Mouse (Mus musculus) embryonic facial prominence, embryonic 15.5 days (tissue): ENCODE data around the gene Ushbp1. TPM values are rescaled to one million over a fixed set of nuclear protein-coding genes. Genes with fewer than 3 reads are reported as not detected.

Experiments
- ATAC-seq: fragments of 200-750 bp; cut with Nextera tagmentation; 2 replicates; pipeline ENCODE4 v1.8.0; 2017; ENCODE audit warnings: low read depth, moderate TSS enrichment; ENCODE audit not compliant: insufficient number of reproducible peaks, low FRiP score, low TSS enrichment
- H3K27ac ChIP-seq: fragments of 300-500 bp; sonication (generic); replicated peaks from 2 replicates; pipeline ENCODE4 v1.5.1; 2015; ENCODE audit warnings: mild to moderate bottlenecking, inconsistent platforms
- H3K27me3 ChIP-seq: fragments of 300-500 bp; sonication (generic); 2 replicates; pipeline ENCODE4 v1.6.1; 2015; ENCODE audit warnings: inconsistent platforms
- H3K36me3 ChIP-seq: fragments of 300-500 bp; sonication (generic); 2 replicates; pipeline ENCODE4 v1.6.1; 2015; ENCODE audit warnings: mild to moderate bottlenecking, inconsistent platforms
- H3K4me1 ChIP-seq: fragments of 300-500 bp; sonication (generic); 2 replicates; pipeline ENCODE4 v1.6.1; 2015; ENCODE audit warnings: inconsistent platforms
- H3K4me2 ChIP-seq: fragments of 300-500 bp; sonication (generic); replicated peaks from 2 replicates; pipeline ENCODE4 v1.6.1; 2015; ENCODE audit warnings: mild to moderate bottlenecking, inconsistent platforms
- H3K4me3 ChIP-seq: fragments of 300-500 bp; sonication (generic); replicated peaks from 2 replicates; pipeline ENCODE4 v1.5.1; 2015; ENCODE audit warnings: mild to moderate bottlenecking, inconsistent platforms
- H3K9ac ChIP-seq: fragments of 300-500 bp; sonication (generic); 2 replicates; pipeline ENCODE4 v1.6.1; 2015; ENCODE audit warnings: inconsistent platforms
- H3K9me3 ChIP-seq: fragments of 300-500 bp; sonication (generic); replicated peaks from 2 replicates; pipeline ENCODE4 v1.6.1; 2016; ENCODE audit warnings: inconsistent platforms
- WGBS: fragments of 180-500 bp; shearing (Covaris S2); methylation state at CpG from one replicate; pipeline ENCODE4 v1.1.7; 2015; 5-methylcytosine and 5-hydroxymethylcytosine counted together
- polyA plus RNA-seq: library from polyadenylated mRNA; unstranded; fragments of >200 nt; fragmentation: Nextera tagmentation; extraction: Ambion mirVana; gene quantifications from 2 replicates; pipeline ENCODE4 v1.2.1, GENCODE M21; 2015

Ushbp1 gene
- polyA plus RNA-seq, 1 experiment from 2014 or later = 12.7 TPM

- Histone ChIP-seq H3K27me3 (no peaks in the 10 kb centered on the region), H3K36me3 (no peaks in the 10 kb centered on the region), H3K9ac (no peak overlapping the region), H3K4me2 (no peak overlapping the region), H3K27ac (no peak overlapping the region), H3K9me3 (no peaks in the 10 kb centered on the region), H3K4me3 (no peak overlapping the region), H3K4me1 (peaks cover 8% of the 10 kb centered on the region)
- ATAC-seq = no peak
- 75% methylated on average over 5 of the region's 5 CpGs for WGBS
These were observed 3.2 kb downstream of the Ushbp1 start for GRCm38 (mm10) chr8:71392391-71392790.

- Histone ChIP-seq H3K9ac (no peak overlapping the region), H3K27ac (no peak overlapping the region), H3K27me3 (no peaks in the 10 kb centered on the region), H3K4me2 (no peak overlapping the region), H3K9me3 (no peaks in the 10 kb centered on the region), H3K4me3 (no peak overlapping the region), H3K4me1 (peaks cover 5% of the 10 kb centered on the region), H3K36me3 (no peaks in the 10 kb centered on the region)
- 94% methylated on average over 2 of the region's 2 CpGs for WGBS
- ATAC-seq = no peak
These were observed 3.9 kb downstream of the Ushbp1 start for GRCm38 (mm10) chr8:71391696-71392095.

DNA sequence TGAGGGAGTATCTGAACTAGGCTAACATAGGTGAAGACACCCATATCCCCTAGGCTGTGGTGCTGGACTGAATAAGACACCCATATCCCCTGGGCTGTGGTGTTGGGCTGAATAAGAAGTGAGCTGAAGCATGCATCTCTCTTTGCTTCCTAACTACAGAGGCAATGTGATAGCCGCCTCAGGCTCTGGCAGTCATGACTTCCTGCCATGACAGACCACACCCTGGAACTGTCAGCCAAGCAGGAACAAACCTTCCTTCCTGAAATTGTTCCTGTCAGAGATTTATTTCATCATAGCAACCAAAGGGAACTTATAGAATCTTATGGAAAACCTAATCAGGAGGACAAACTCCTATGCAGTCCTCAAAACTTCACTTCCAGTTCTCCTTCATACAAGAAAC lies 7.3 kb downstream of the Ushbp1 start:
- 48% methylated on average over 1 of the region's 1 CpGs for WGBS

DNA sequence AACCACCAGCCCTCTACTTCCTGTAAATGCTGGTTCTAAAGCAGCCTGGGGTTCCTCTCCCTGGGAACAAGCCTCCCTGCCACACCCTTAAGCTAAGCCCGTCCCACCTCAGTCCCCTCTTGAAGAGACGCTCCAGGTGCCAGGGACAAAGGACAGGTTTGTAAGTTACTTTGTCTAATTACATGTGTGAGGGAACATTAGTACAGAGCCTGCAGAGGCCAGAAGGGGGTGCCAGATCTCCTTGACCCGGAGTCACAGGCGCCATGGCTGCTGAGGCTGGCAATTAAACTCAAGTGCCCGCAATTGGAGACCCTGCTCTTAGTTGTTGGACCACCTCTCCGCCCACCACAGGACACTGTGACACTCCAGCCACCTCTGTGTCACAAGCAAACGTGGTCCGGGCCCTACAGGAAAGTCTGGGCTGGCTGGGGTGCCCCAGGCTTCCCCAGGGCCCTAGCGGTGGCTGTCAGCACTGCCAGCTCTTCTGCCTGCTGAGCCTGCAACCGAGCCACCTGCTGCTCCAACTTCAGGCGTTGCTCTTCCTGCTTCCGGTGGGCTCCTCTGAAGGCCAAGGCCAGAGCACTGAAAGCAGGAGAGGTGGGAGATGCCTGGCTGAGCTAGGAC lies 10.3 kb downstream of the Ushbp1 start:
- Histone ChIP-seq H3K4me1 (peaks cover 26% of the 10 kb centered on the region), H3K9me3 (no peaks in the 10 kb centered on the region), H3K36me3 (no peaks in the 10 kb centered on the region), H3K4me3 (no peak overlapping the region), H3K27ac (no peak overlapping the region), H3K4me2 (no peak overlapping the region), H3K9ac (no peak overlapping the region), H3K27me3 (no peaks in the 10 kb centered on the region)
- 72% methylated on average over 12 of the region's 12 CpGs for WGBS
- ATAC-seq = no peak

More for the DNA sequence above, 7.3 kb downstream of the Ushbp1 start:
- Histone ChIP-seq H3K36me3 (no peaks in the 10 kb centered on the region), H3K4me3 (no peak overlapping the region), H3K9me3 (no peaks in the 10 kb centered on the region), H3K4me2 (no peak overlapping the region), H3K27ac (no peak overlapping the region), H3K4me1 (peaks cover 7% of the 10 kb centered on the region; the same call in 1 of the 2 replicates), H3K27me3 (no peaks in the 10 kb centered on the region), H3K9ac (no peak overlapping the region)
- ATAC-seq = no peak

GRCm38 (mm10) chr8:71383860-71384259 lies 11.7 kb downstream of the Ushbp1 start:
- Histone ChIP-seq H3K4me2 (no peak overlapping the region), H3K4me1 (peaks cover 40% of the 10 kb centered on the region), H3K9me3 (no peaks in the 10 kb centered on the region), H3K4me3 (no peak overlapping the region), H3K27me3 (no peaks in the 10 kb centered on the region), H3K27ac (no peak overlapping the region), H3K36me3 (no peaks in the 10 kb centered on the region), H3K9ac (no peak overlapping the region)
- no peak for ATAC-seq
- WGBS = 33% methylated on average over 3 of the region's 3 CpGs

- peaks cover 45% of the 10 kb centered on the region for H3K4me1 ChIP-seq
- no peak overlapping the region for H3K4me2 ChIP-seq
- H3K27me3 ChIP-seq = no peaks in the 10 kb centered on the region
- H3K9ac ChIP-seq = no peak overlapping the region
- H3K36me3 ChIP-seq = no peaks in the 10 kb centered on the region
- ATAC-seq = no peak
- H3K27ac ChIP-seq = peak overlapping the region; percentile 94; the same call in 1 of the 2 replicates
- H3K9me3 ChIP-seq = no peaks in the 10 kb centered on the region
- 20% methylated on average over 12 of the region's 12 CpGs for WGBS
- no peak overlapping the region for H3K4me3 ChIP-seq
These were observed 12.2 kb downstream of the Ushbp1 start for GRCm38 (mm10) chr8:71383396-71383795.

GRCm38 (mm10) chr8:71381971-71382961 lies 13.3 kb downstream of the Ushbp1 start:
- Histone ChIP-seq H3K4me1 (peaks cover 46% of the 10 kb centered on the region), H3K9ac (peak overlapping the region; percentile 89), H3K27ac (peak overlapping the region; percentile 94), H3K36me3 (0 out of 2 replicates have a peak, but pooled peaks cover 5% of the 10 kb centered on the region), H3K4me3 (peak overlapping the region; percentile 82), H3K27me3 (no peaks in the 10 kb centered on the region), H3K9me3 (no peaks in the 10 kb centered on the region), H3K4me2 (peak overlapping the region; percentile 98)
- WGBS = 3% methylated on average over 45 of the region's 80 CpGs
- peak; percentile 92 for ATAC-seq

DNA sequence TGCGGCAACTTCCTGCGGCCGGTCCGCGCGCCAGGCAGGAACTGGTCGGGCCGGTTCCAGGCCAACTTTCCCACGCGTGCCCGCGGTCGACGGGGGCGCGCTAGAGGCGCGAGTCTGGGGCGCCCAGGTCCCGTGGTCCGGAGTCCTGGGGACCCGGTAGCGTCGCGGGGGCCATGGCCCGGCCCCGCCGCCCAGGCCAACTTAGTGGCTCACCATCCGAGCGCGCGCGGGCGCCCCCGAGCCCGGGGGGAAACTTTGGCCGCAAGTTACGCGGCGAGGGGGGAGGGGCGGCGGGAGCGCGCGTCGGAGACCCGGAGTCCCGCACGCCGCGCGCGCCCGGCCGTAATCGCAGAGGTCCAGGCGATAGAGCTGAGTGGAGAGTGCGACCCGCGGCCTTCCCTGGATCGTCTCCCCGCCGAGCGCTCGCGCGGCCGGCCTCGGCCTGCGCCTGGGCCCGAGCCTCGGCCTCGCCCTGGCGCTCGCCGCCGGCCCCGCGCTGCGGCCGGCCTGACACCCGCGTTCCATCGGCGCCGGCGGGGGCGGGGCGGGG lies 14.1 kb downstream of the Ushbp1 start, which contains the start of gene Nr2f6:
Nr2f6 (minus strand) TSS at position 540 of the 550 bp plus-strand sequence.
- Histone ChIP-seq H3K27ac (peak within 1 kb of the TSS; percentile 94), H3K9ac (peak within 1 kb of the TSS; percentile 89), H3K27me3 (no peaks in the 10 kb centered on the region), H3K4me1 (peaks cover 53% of the 10 kb centered on the region), H3K9me3 (no peaks in the 10 kb centered on the region), H3K4me3 (peak within 1 kb of the TSS; percentile 82), H3K36me3 (0 out of 2 replicates have a peak, but pooled peaks cover 5% of the 10 kb centered on the region), H3K4me2 (peak within 1 kb of the TSS; percentile 98)
- peak; percentile 6 for ATAC-seq
- WGBS = under 1% methylated on average over 80 of the region's 89 CpGs

DNA sequence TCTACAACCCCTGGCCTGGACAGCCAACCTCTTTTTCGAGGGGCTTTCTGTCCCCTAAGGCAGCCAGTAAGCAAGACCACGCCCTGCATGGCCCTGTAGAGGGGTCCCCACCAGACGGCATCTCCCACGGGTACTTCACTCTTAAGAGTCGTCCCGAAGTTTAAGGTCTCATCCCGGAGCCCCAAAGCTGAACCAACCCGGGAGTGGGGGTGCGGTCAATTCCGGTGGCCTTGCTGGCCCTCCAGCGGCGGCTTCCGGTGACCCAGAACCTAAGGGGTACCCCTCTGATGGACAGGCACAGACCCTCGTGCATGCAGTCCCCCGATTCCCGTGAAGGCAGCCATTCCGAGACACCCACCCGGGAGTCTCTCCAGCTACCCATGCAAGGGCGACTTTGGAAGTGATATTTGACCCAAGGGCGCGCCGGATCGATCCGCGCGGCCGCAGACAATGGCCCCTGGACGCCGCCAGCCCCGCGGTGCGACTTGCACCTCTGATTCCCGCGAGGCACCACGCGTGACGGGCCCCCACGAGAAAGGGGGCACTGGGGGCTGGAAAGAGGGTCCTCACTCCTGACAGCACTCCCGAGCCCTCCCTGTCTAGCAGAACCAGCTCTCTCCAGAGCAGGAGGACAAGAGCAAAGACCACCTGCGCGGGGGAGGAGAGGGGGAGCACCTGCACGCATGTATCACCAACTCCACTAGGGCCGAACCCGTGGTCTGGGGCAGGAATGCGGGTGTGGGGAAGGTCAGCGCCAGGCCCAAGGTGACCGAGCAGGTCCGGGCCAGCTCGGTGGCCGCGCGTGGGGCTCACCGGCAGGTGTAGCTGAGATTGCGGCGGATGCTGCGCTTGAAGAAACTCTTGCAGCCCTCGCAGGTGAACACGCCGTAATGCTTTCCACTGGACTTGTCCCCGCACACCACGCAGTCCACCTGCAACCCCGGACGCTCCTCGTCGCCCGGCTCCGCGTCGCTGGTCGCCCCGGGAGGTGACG lies 15.1 kb downstream of the Ushbp1 start:
- H3K9ac ChIP-seq = peak overlapping the region; percentile 89
- no peaks in the 10 kb centered on the region for H3K9me3 ChIP-seq
- H3K4me1 ChIP-seq = peaks cover 64% of the 10 kb centered on the region
- 0 out of 2 replicates have a peak, but pooled peaks cover 5% of the 10 kb centered on the region for H3K36me3 ChIP-seq
- ATAC-seq = no peak
- peak overlapping the region; percentile 98 for H3K4me2 ChIP-seq
- H3K27me3 ChIP-seq = no peaks in the 10 kb centered on the region
- H3K4me3 ChIP-seq = peak overlapping the region; percentile 82
- peak overlapping the region; percentile 93; the same call in 1 of the 2 replicates for H3K27ac ChIP-seq
- 1% methylated on average over 72 of the region's 72 CpGs for WGBS

GRCm38 (mm10) chr8:71379512-71380075 lies 16.0 kb downstream of the Ushbp1 start:
- ATAC-seq = no peak
- WGBS = 58% methylated on average over 3 of the region's 3 CpGs

More at GRCm38 (mm10) chr8:71379512-71380075, 16.0 kb downstream of the Ushbp1 start:
- Histone ChIP-seq H3K4me3 (peak overlapping the region; percentile 82), H3K27ac (no peak overlapping the region), H3K9ac (no peak overlapping the region), H3K4me2 (peak overlapping the region; percentile 98), H3K27me3 (no peaks in the 10 kb centered on the region), H3K36me3 (peaks cover 10% of the 10 kb centered on the region), H3K4me1 (peaks cover 68% of the 10 kb centered on the region), H3K9me3 (no peaks in the 10 kb centered on the region)
